Mouse (Mus musculus) embryonic facial prominence, embryonic 11.5 days (tissue): ENCODE results near the gene Smyd4. TPM values are rescaled to one million over a fixed set of nuclear protein-coding genes. Genes with fewer than 3 reads are reported as not detected.

Experiments used
- ATAC-seq: fragments of 200-750 bp; cut with Nextera tagmentation; replicated peaks from 2 replicates; pipeline ENCODE4 v1.8.0; 2017; ENCODE audit warnings: low read depth; ENCODE audit not compliant: insufficient number of reproducible peaks, low FRiP score, low TSS enrichment
- DNase-seq: peaks from one replicate; pipeline ENCODE4 v3.0.0-alpha.2; 2015; ENCODE audit warnings: low spot score
- H3K27ac ChIP-seq: fragments of 300-500 bp; sonication (generic); replicated peaks from 2 replicates; pipeline ENCODE4 v1.5.1; 2014; ENCODE audit warnings: mild to moderate bottlenecking, low read depth, low read length, control low read depth
- H3K27me3 ChIP-seq: fragments of 300-500 bp; sonication (generic); 2 replicates; pipeline ENCODE4 v1.6.1; 2014; ENCODE audit warnings: mild to moderate bottlenecking, low read length, moderate library complexity, mixed read lengths; ENCODE audit not compliant: control insufficient read depth, insufficient read depth
- H3K36me3 ChIP-seq: fragments of 300-500 bp; sonication (generic); replicated peaks from 2 replicates; pipeline ENCODE4 v1.6.1; 2014; ENCODE audit warnings: low read depth, mild to moderate bottlenecking, low read length, moderate library complexity, mixed read lengths; ENCODE audit not compliant: control insufficient read depth, insufficient read depth
- H3K4me1 ChIP-seq: fragments of 300-500 bp; sonication (generic); 2 replicates; pipeline ENCODE4 v1.6.1; 2014; ENCODE audit warnings: low read length, mixed read lengths; ENCODE audit not compliant: control insufficient read depth, insufficient read depth
- H3K4me2 ChIP-seq: fragments of 300-500 bp; sonication (generic); 2 replicates; pipeline ENCODE4 v1.6.1; 2014; ENCODE audit warnings: low read depth, mild to moderate bottlenecking, control low read depth, low read length, moderate library complexity
- H3K4me3 ChIP-seq: fragments of 300-500 bp; sonication (generic); 2 replicates; pipeline ENCODE4 v1.5.1; 2014; ENCODE audit warnings: low read depth, low read length, control low read depth
- H3K9ac ChIP-seq: fragments of 300-500 bp; sonication (generic); replicated peaks from 2 replicates; pipeline ENCODE4 v1.6.1; 2014; ENCODE audit warnings: mild to moderate bottlenecking, control low read depth, low read length
- H3K9me3 ChIP-seq: fragments of 300-500 bp; sonication (generic); replicated peaks from 2 replicates; pipeline ENCODE4 v1.6.1; 2016; ENCODE audit warnings: mild to moderate bottlenecking, low read length, inconsistent platforms, mixed read lengths; ENCODE audit not compliant: control insufficient read depth
- WGBS: fragments of 180-500 bp; shearing (Covaris S2); extraction: QIAGEN DNeasy Blood & Tissue Kit; methylation state at CpG from one replicate; pipeline ENCODE4 v1.1.7; 2014; 5-methylcytosine and 5-hydroxymethylcytosine counted together
- polyA plus RNA-seq: library from polyadenylated mRNA; unstranded; fragments of >200 nt; fragmentation: Nextera tagmentation; extraction: Ambion mirVana; gene quantifications from 2 replicates; pipeline ENCODE4 v1.2.1, GENCODE M21; 2014

Smyd4 gene
- polyA plus RNA-seq, 1 experiment from 2014 or later, result 13.2 TPM

DNA sequence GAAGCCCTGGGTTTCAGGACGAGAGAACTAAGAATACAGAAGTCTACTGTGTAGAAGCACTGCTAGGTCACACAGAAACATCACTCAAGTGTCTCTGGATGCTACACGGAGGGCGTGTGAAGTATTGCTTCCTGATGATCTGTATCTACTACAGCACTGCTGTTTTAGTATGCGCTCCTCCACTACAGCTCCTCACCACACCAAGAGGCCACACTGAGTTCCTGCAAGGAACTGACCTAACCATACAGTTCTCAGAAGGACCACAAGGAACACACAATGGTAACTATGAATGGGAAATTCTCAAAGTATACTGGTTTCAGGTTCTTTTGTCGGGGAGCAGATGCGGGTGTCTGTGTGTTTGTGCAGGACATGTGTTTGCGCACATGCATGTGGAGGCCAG lies 11.0 kb upstream of the Smyd4 start:
- no peaks in the 10 kb centered on the region for H3K4me1 ChIP-seq
- H3K9me3 ChIP-seq, result no peaks in the 10 kb centered on the region
- 86% methylated on average over 7 of the region's 7 CpGs for WGBS
- H3K27me3 ChIP-seq, result no peaks in the 10 kb centered on the region
- ATAC-seq, result no peak
- DNase-seq, result no peak
- no peak overlapping the region for H3K4me3 ChIP-seq
- H3K9ac ChIP-seq, result no peak overlapping the region
- H3K36me3 ChIP-seq, result no peaks in the 10 kb centered on the region; the same call in 1 of the 2 replicates
- H3K27ac ChIP-seq, result no peak overlapping the region
- no peak overlapping the region for H3K4me2 ChIP-seq

DNA sequence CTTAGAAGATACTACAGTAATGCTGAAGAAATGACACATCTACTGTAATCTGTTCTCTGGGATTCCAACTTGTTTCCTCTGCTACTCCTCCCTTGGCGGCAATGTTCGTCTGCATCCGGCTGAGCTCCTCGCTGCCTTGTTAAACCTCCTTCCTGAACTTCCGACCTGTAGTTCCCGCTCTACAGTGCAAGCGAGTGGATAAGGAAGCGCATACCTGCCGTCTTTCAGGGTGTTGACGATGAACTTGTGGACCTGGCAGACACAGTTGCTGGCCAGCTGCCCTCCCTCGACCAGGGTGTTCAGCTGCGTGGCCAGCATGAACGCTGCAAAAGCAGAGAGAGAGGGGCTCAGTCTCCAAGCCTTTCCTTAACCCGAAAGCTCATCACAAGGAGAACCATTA lies 8.2 kb upstream of the Smyd4 start:
- Histone ChIP-seq H3K4me3 (no peak overlapping the region), H3K27ac (no peak overlapping the region), H3K36me3 (no peaks in the 10 kb centered on the region; the same call in 1 of the 2 replicates), H3K27me3 (no peaks in the 10 kb centered on the region), H3K9me3 (no peaks in the 10 kb centered on the region), H3K4me1 (no peaks in the 10 kb centered on the region), H3K9ac (no peak overlapping the region), H3K4me2 (no peak overlapping the region)
- DNase-seq (no peak), ATAC-seq (no peak)
- 94% methylated on average over 14 of the region's 14 CpGs for WGBS

DNA sequence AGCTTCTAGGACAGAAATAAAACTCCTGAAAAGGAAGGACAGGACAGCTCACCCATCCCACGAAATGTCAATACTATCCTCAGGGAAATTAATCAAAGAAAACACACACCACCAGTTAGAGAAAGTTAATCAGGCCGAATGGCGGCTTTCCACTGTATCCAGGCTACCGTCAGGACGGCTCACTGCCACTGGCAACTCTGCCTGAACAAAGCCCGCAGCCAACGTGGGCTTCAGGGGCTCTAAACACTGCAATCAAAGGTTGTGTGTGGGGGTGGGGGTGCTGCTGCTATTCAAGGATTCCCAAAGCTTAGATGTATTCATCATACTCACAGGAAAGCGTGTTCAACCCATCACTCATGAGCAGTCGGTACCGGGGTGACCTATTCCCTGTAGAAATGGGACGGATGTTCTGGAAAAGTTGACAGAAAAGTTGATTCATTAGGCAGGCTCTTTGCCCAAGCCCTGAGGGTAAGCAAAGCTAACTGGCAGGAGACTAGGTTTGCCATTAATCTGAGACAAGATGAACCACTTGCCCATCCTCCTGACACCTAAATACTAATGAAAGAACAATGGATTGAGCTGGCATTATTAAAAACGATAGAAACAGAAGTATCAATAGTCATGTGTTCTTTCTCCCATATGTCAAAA lies 7.4 kb upstream of the Smyd4 start:
- DNase-seq (no peak), ATAC-seq (no peak)
- Histone ChIP-seq H3K4me2 (no peak overlapping the region), H3K4me1 (no peaks in the 10 kb centered on the region), H3K36me3 (no peaks in the 10 kb centered on the region; the same call in 1 of the 2 replicates), H3K9me3 (no peaks in the 10 kb centered on the region), H3K9ac (no peak overlapping the region), H3K27me3 (no peaks in the 10 kb centered on the region), H3K27ac (no peak overlapping the region), H3K4me3 (no peak overlapping the region)
- WGBS, result 87% methylated on average over 12 of the region's 12 CpGs

DNA sequence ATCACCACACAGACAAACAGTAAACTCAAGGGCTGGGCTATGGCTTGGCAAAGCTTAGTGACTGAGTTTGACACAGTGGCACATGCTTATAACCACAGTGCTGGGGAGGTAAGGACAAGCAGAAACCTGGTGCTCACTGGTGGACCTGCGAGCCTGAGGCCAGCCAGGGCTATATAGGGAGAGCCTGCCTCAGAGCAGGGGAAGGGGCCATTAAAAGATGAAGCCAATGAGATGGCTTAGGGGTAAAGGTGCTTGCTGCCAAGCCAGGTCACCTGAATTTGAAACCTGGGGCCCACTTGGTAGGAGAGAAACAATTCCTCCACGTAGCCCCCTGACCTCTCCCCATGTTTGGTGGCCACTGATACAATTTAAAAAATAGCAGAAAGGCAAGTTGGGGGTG lies 5.1 kb upstream of the Smyd4 start:
- no peak overlapping the region for H3K27ac ChIP-seq
- H3K9me3 ChIP-seq, result no peaks in the 10 kb centered on the region
- no peak for ATAC-seq
- no peaks in the 10 kb centered on the region; the same call in 1 of the 2 replicates for H3K36me3 ChIP-seq
- WGBS, result 96% methylated on average over 2 of the region's 2 CpGs
- no peak overlapping the region for H3K4me2 ChIP-seq
- no peak for DNase-seq
- no peak overlapping the region for H3K9ac ChIP-seq
- no peaks in the 10 kb centered on the region for H3K4me1 ChIP-seq
- no peaks in the 10 kb centered on the region for H3K27me3 ChIP-seq
- H3K4me3 ChIP-seq, result no peak overlapping the region

DNA sequence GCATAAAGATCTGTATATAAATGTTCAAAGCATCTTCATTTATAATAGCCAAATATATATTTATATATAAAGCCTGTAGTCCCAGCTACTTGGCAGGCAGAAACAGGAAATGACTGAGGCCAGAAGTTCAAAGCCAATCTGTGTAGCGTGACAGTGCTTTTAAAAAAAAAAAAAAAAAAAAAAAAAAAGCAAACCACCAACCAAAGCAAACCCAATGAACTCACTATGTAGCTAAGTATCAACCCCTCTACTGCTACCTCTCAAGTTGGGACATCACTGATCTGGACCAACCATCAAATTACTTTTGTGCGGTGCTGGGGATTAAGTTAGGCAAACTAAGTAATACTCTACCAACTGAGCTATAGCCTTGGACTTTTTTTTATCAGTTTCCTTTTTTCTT lies 4.1 kb upstream of the Smyd4 start:
- no peaks in the 10 kb centered on the region; the same call in 1 of the 2 replicates for H3K36me3 ChIP-seq
- H3K9ac ChIP-seq, result no peak overlapping the region
- no peak overlapping the region for H3K27ac ChIP-seq
- WGBS, result 75% methylated on average over 2 of the region's 2 CpGs
- no peaks in the 10 kb centered on the region for H3K4me1 ChIP-seq
- H3K27me3 ChIP-seq, result no peaks in the 10 kb centered on the region
- no peak for ATAC-seq
- H3K4me3 ChIP-seq, result no peak overlapping the region
- DNase-seq, result no peak
- no peak overlapping the region for H3K4me2 ChIP-seq
- H3K9me3 ChIP-seq, result no peaks in the 10 kb centered on the region

GRCm38 (mm10) chr11:75344716-75345115 lies 3.5 kb upstream of the Smyd4 start:
- WGBS, result 93% methylated on average over 5 of the region's 5 CpGs
- Histone ChIP-seq H3K4me3 (no peak overlapping the region), H3K9ac (no peak overlapping the region), H3K9me3 (no peaks in the 10 kb centered on the region), H3K4me1 (no peaks in the 10 kb centered on the region), H3K27ac (no peak overlapping the region), H3K27me3 (no peaks in the 10 kb centered on the region), H3K36me3 (no peaks in the 10 kb centered on the region; the same call in 1 of the 2 replicates), H3K4me2 (no peak overlapping the region)
- no peak for ATAC-seq
- DNase-seq, result no peak

- H3K27me3 ChIP-seq, result no peaks in the 10 kb centered on the region
- no peak overlapping the region for H3K27ac ChIP-seq
- H3K4me2 ChIP-seq, result peak overlapping the region; percentile 64; the same call in 1 of the 2 replicates
- no peaks in the 10 kb centered on the region for H3K4me1 ChIP-seq
- H3K9ac ChIP-seq, result no peak overlapping the region
- WGBS, result 64% methylated on average over 3 of the region's 4 CpGs
- H3K36me3 ChIP-seq, result no peaks in the 10 kb centered on the region
- no peaks in the 10 kb centered on the region for H3K9me3 ChIP-seq
- no peak overlapping the region for H3K4me3 ChIP-seq
- ATAC-seq (no peak), DNase-seq (no peak)
These were observed 1.6 kb upstream of the Smyd4 start for GRCm38 (mm10) chr11:75346556-75347187.

GRCm38 (mm10) chr11:75347188-75347585 lies 1.0 kb upstream of the Smyd4 start:
- no peak overlapping the region for H3K27ac ChIP-seq
- peak overlapping the region; percentile 39 for H3K9ac ChIP-seq
- 50% methylated on average over 10 of the region's 10 CpGs for WGBS
- ATAC-seq (no peak), DNase-seq (no peak)
- no peaks in the 10 kb centered on the region for H3K27me3 ChIP-seq
- no peaks in the 10 kb centered on the region for H3K4me1 ChIP-seq
- H3K9me3 ChIP-seq, result no peaks in the 10 kb centered on the region
- peak overlapping the region; percentile 58 for H3K4me3 ChIP-seq
- peak overlapping the region; percentile 64 for H3K4me2 ChIP-seq
- H3K36me3 ChIP-seq, result no peaks in the 10 kb centered on the region
